Mouse (Mus musculus): ENCODE results near the gene Amd1. TPM values are rescaled to one million over a fixed set of nuclear protein-coding genes. Genes with fewer than 3 reads are reported as not detected.

Amd1 gene
- polyA plus RNA-seq, 1 experiment from 2014 or later = 108 TPM

DNA sequence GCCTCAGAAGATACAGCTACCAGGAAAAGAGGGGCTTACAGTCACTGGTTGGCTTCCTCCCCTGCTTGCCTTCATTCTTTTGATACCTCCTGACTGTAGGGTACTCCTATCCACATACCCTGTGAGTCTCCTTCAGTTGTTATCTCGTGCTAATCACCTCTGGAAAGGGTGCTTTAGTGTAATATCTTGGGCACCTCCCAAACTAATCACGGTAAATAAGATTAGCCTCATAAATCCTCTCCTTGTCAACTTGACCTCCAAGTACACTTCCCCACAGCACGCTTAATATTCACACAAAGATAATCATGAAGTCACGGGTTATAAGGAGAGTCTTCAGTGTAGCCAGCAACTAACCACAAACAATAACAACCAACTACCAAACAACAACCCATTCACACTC, 40.0 kb upstream of the Amd1 start:
- H3K9me3 ChIP-seq (ENCODE audit: control insufficient read depth, low read length) = no peaks in the 10 kb centered on the region
- no peak for ATAC-seq (replicated peaks; ENCODE audit: low FRiP score)
- H3K4me3 ChIP-seq (ENCODE audit: low read depth, low read length) = no peak overlapping the region
- H3K4me2 ChIP-seq (ENCODE audit: low read depth, low read length, severe bottlenecking) = no peak overlapping the region
- H3K36me3 ChIP-seq (ENCODE audit: control insufficient read depth, insufficient read depth, low read length) = no peaks in the 10 kb centered on the region
- DNase-seq (ENCODE audit: low spot score) = no peak
- 82% methylated on average over 4 of the region's 4 CpGs for WGBS
- H3K9ac ChIP-seq (ENCODE audit: low read length) = no peak overlapping the region
- H3K27ac ChIP-seq (ENCODE audit: low read depth, low read length) = no peak overlapping the region
- no peaks in the 10 kb centered on the region for H3K27me3 ChIP-seq (ENCODE audit: control insufficient read depth, insufficient read depth, low read length)
- no peaks in the 10 kb centered on the region for H3K4me1 ChIP-seq (replicated peaks; ENCODE audit: control insufficient read depth, insufficient read depth, low read length)

- no peak for DNase-seq (ENCODE audit: low spot score)
- no peaks in the 10 kb centered on the region for H3K4me1 ChIP-seq (replicated peaks; ENCODE audit: control insufficient read depth, insufficient read depth, low read length)
- no peaks in the 10 kb centered on the region for H3K36me3 ChIP-seq (ENCODE audit: control insufficient read depth, insufficient read depth, low read length)
- no peak for ATAC-seq (replicated peaks; ENCODE audit: low FRiP score)
- no peak within 1 kb of the TSS for H3K27ac ChIP-seq (ENCODE audit: low read depth, low read length)
- no peak within 1 kb of the TSS for H3K4me3 ChIP-seq (ENCODE audit: low read depth, low read length)
- no peak within 1 kb of the TSS for H3K4me2 ChIP-seq (ENCODE audit: low read depth, low read length, severe bottlenecking)
- no peak within 1 kb of the TSS for H3K9ac ChIP-seq (ENCODE audit: low read length)
- 49% methylated on average over 13 of the region's 13 CpGs for WGBS
- H3K27me3 ChIP-seq (ENCODE audit: control insufficient read depth, insufficient read depth, low read length) = no peaks in the 10 kb centered on the region
- H3K9me3 ChIP-seq (ENCODE audit: control insufficient read depth, low read length) = no peaks in the 10 kb centered on the region
These were observed 37.5 kb upstream of the Amd1 start, which contains the start of gene Cdk19 for GRCm38 (mm10) chr10:40339351-40339964. Cdk19 (plus strand) TSS chr10:40339564.

DNA sequence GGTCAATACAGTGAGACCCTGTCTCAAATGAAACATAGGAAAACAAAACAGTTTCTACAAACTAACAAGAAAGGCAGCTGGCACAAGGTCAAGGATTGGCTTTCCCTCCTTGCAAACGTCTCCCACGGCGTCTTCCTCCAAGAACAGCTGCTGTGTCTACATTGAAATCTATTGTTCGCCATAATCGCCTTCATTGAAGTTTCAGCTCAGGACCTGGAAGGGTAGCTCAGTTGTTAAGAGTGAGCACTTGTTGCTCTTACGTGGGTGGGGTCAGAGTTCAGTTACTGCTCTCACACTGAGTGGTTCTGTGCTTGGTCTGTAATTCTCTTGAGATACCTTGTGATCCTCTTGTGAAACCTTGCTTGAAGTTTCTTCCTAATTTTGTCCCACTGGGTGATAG, 30.9 kb upstream of the Amd1 start:
- Histone ChIP-seq H3K9me3 (ENCODE audit: control insufficient read depth, low read length) (no peaks in the 10 kb centered on the region; the same call in 1 of the 2 replicates), H3K4me3 (ENCODE audit: low read depth, low read length) (no peak overlapping the region), H3K36me3 (ENCODE audit: control insufficient read depth, insufficient read depth, low read length) (no peaks in the 10 kb centered on the region), H3K4me1 (replicated peaks; ENCODE audit: control insufficient read depth, insufficient read depth, low read length) (no peaks in the 10 kb centered on the region), H3K4me2 (ENCODE audit: low read depth, low read length, severe bottlenecking) (no peak overlapping the region), H3K9ac (ENCODE audit: low read length) (no peak overlapping the region), H3K27me3 (ENCODE audit: control insufficient read depth, insufficient read depth, low read length) (no peaks in the 10 kb centered on the region), H3K27ac (ENCODE audit: low read depth, low read length) (no peak overlapping the region)
- DNase-seq (ENCODE audit: low spot score) (no peak), ATAC-seq (replicated peaks; ENCODE audit: low FRiP score) (no peak)
- whole genome bisulfite sequencing = 76% methylated on average over 6 of the region's 6 CpGs

- DNase-seq (ENCODE audit: low spot score) (no peak), ATAC-seq (replicated peaks; ENCODE audit: low FRiP score) (no peak)
- 84% methylated on average over 1 of the region's 1 CpGs for WGBS
- no peaks in the 10 kb centered on the region for H3K4me1 ChIP-seq (replicated peaks; ENCODE audit: control insufficient read depth, insufficient read depth, low read length)
- no peaks in the 10 kb centered on the region for H3K27me3 ChIP-seq (ENCODE audit: control insufficient read depth, insufficient read depth, low read length)
- H3K9ac ChIP-seq (ENCODE audit: low read length) = no peak overlapping the region
- no peak overlapping the region for H3K4me2 ChIP-seq (ENCODE audit: low read depth, low read length, severe bottlenecking)
- no peaks in the 10 kb centered on the region for H3K36me3 ChIP-seq (ENCODE audit: control insufficient read depth, insufficient read depth, low read length)
- H3K4me3 ChIP-seq (ENCODE audit: low read depth, low read length) = no peak overlapping the region
- H3K9me3 ChIP-seq (ENCODE audit: control insufficient read depth, low read length) = no peaks in the 10 kb centered on the region; the same call in 1 of the 2 replicates
- H3K27ac ChIP-seq (ENCODE audit: low read depth, low read length) = no peak overlapping the region
These were observed 28.3 kb upstream of the Amd1 start for GRCm38 (mm10) chr10:40330262-40330661.

GRCm38 (mm10) chr10:40328004-40328551, 26.1 kb upstream of the Amd1 start:
- no peak overlapping the region for H3K9ac ChIP-seq (ENCODE audit: low read length)
- no peaks in the 10 kb centered on the region for H3K27me3 ChIP-seq (ENCODE audit: control insufficient read depth, insufficient read depth, low read length)
- WGBS = 81% methylated on average over 9 of the region's 9 CpGs
- DNase-seq (ENCODE audit: low spot score) = no peak
- H3K4me3 ChIP-seq (ENCODE audit: low read depth, low read length) = no peak overlapping the region
- H3K9me3 ChIP-seq (ENCODE audit: control insufficient read depth, low read length) = no peaks in the 10 kb centered on the region; the same call in 1 of the 2 replicates
- H3K36me3 ChIP-seq (ENCODE audit: control insufficient read depth, insufficient read depth, low read length) = no peaks in the 10 kb centered on the region
- no peak for ATAC-seq (replicated peaks; ENCODE audit: low FRiP score)
- no peak overlapping the region for H3K4me2 ChIP-seq (ENCODE audit: low read depth, low read length, severe bottlenecking)
- H3K4me1 ChIP-seq (replicated peaks; ENCODE audit: control insufficient read depth, insufficient read depth, low read length) = no peaks in the 10 kb centered on the region
- no peak overlapping the region for H3K27ac ChIP-seq (ENCODE audit: low read depth, low read length)

DNA sequence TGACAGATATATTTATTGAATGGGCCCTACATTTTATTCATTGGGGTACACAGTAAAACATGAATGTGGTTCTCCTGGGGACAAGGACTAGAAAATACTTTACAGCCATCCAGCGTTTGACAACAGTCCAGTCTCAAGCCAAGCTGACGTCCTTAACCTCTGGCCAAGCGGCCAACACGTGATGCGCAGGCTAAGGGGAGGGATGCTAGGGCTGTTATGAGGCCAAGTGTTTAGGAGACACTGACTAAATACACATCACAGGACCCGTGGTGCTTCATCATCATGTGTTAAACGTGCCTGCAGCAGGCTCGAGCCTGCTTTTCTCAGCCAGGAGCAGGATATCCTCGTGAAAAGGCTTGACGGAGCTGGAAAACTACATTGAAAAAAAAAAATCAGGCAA, 18.3 kb upstream of the Amd1 start:
- WGBS = 93% methylated on average over 10 of the region's 10 CpGs
- H3K4me1 ChIP-seq (replicated peaks; ENCODE audit: control insufficient read depth, insufficient read depth, low read length) = no peaks in the 10 kb centered on the region
- no peak overlapping the region for H3K9ac ChIP-seq (ENCODE audit: low read length)
- H3K4me2 ChIP-seq (ENCODE audit: low read depth, low read length, severe bottlenecking) = no peak overlapping the region
- no peaks in the 10 kb centered on the region for H3K36me3 ChIP-seq (ENCODE audit: control insufficient read depth, insufficient read depth, low read length)
- no peak overlapping the region for H3K4me3 ChIP-seq (ENCODE audit: low read depth, low read length)
- no peaks in the 10 kb centered on the region for H3K9me3 ChIP-seq (ENCODE audit: control insufficient read depth, low read length)
- DNase-seq (ENCODE audit: low spot score) (no peak), ATAC-seq (replicated peaks; ENCODE audit: low FRiP score) (no peak)
- H3K27ac ChIP-seq (ENCODE audit: low read depth, low read length) = no peak overlapping the region
- H3K27me3 ChIP-seq (ENCODE audit: control insufficient read depth, insufficient read depth, low read length) = no peaks in the 10 kb centered on the region

- H3K9ac ChIP-seq (ENCODE audit: low read length) = no peak overlapping the region
- no peak for DNase-seq (ENCODE audit: low spot score)
- H3K9me3 ChIP-seq (ENCODE audit: control insufficient read depth, low read length) = no peaks in the 10 kb centered on the region
- H3K4me3 ChIP-seq (ENCODE audit: low read depth, low read length) = no peak overlapping the region
- H3K27me3 ChIP-seq (ENCODE audit: control insufficient read depth, insufficient read depth, low read length) = no peaks in the 10 kb centered on the region
- no peak for ATAC-seq (replicated peaks; ENCODE audit: low FRiP score)
- 65% methylated on average over 7 of the region's 7 CpGs for WGBS
- no peaks in the 10 kb centered on the region for H3K36me3 ChIP-seq (ENCODE audit: control insufficient read depth, insufficient read depth, low read length)
- no peak overlapping the region for H3K4me2 ChIP-seq (ENCODE audit: low read depth, low read length, severe bottlenecking)
- H3K4me1 ChIP-seq (replicated peaks; ENCODE audit: control insufficient read depth, insufficient read depth, low read length) = no peaks in the 10 kb centered on the region
- H3K27ac ChIP-seq (ENCODE audit: low read depth, low read length) = no peak overlapping the region
These were observed 15.0 kb upstream of the Amd1 start for GRCm38 (mm10) chr10:40316841-40317585.

GRCm38 (mm10) chr10:40312781-40313180, 10.8 kb upstream of the Amd1 start:
- H3K27ac ChIP-seq (ENCODE audit: low read depth, low read length) = no peak overlapping the region
- H3K36me3 ChIP-seq (ENCODE audit: control insufficient read depth, insufficient read depth, low read length) = no peaks in the 10 kb centered on the region
- no peaks in the 10 kb centered on the region for H3K27me3 ChIP-seq (ENCODE audit: control insufficient read depth, insufficient read depth, low read length)
- H3K9me3 ChIP-seq (ENCODE audit: control insufficient read depth, low read length) = no peaks in the 10 kb centered on the region
- ATAC-seq (replicated peaks; ENCODE audit: low FRiP score) (no peak), DNase-seq (ENCODE audit: low spot score) (no peak)
- H3K9ac ChIP-seq (ENCODE audit: low read length) = no peak overlapping the region
- H3K4me2 ChIP-seq (ENCODE audit: low read depth, low read length, severe bottlenecking) = no peak overlapping the region
- H3K4me3 ChIP-seq (ENCODE audit: low read depth, low read length) = no peak overlapping the region
- no peaks in the 10 kb centered on the region for H3K4me1 ChIP-seq (replicated peaks; ENCODE audit: control insufficient read depth, insufficient read depth, low read length)
- 84% methylated on average over 4 of the region's 4 CpGs for WGBS

Data from forebrain, embryonic 11.5 days (tissue).